Mouse (Mus musculus): ENCODE measurements around the gene Hsf5. TPM values are rescaled to one million over a fixed set of nuclear protein-coding genes. Genes with fewer than 3 reads are reported as not detected.

The Hsf5 gene
- total RNA-seq (2021) = 0.09 and 0.24 TPM in 2 replicates
- long read RNA-seq = 0 reads

GRCm38 (mm10) chr11:87616790-87617474 is at the start of gene Hsf5:
Hsf5 (plus strand) TSS chr11:87617164.
- no peak for DNase-seq

GRCm38 (mm10) chr11:87568255-87568953 is 48.6 kb upstream of the Hsf5 start, which contains the start of gene Sept4:
Sept4 (plus strand) TSS chr11:87568903.
- no peak for DNase-seq

- DNase-seq = no peak
Measured at GRCm38 (mm10) chr11:87570743-87571142, 46.2 kb upstream of the Hsf5 start.

GRCm38 (mm10) chr11:87571361-87571950 is 45.5 kb upstream of the Hsf5 start:
- DNase-seq = no peak

- DNase-seq = no peak
Measured at GRCm38 (mm10) chr11:87573751-87574150, 43.2 kb upstream of the Hsf5 start.

GRCm38 (mm10) chr11:87574520-87575180 is 42.3 kb upstream of the Hsf5 start:
- DNase-seq = no peak

- no peak for DNase-seq
Measured at GRCm38 (mm10) chr11:87577601-87578248, 39.2 kb upstream of the Hsf5 start.

GRCm38 (mm10) chr11:87578249-87578962 is 38.6 kb upstream of the Hsf5 start:
- DNase-seq = peak; percentile 82

- no peak for DNase-seq
Measured at GRCm38 (mm10) chr11:87578963-87579601, 37.9 kb upstream of the Hsf5 start.

- no peak for DNase-seq
Measured at GRCm38 (mm10) chr11:87579713-87580112, 37.3 kb upstream of the Hsf5 start.

- no peak for DNase-seq
Measured at GRCm38 (mm10) chr11:87580543-87581085, 36.4 kb upstream of the Hsf5 start.

- DNase-seq = no peak
Measured at GRCm38 (mm10) chr11:87581161-87581865, 35.7 kb upstream of the Hsf5 start.

- peak; percentile 48 for DNase-seq
Measured at GRCm38 (mm10) chr11:87581933-87582710, 34.8 kb upstream of the Hsf5 start.

- no peak for DNase-seq
Measured at GRCm38 (mm10) chr11:87583291-87584034, 33.5 kb upstream of the Hsf5 start.

GRCm38 (mm10) chr11:87584711-87585505 is 32.1 kb upstream of the Hsf5 start:
- no peak for DNase-seq

GRCm38 (mm10) chr11:87587211-87587874 is 29.6 kb upstream of the Hsf5 start:
- DNase-seq = no peak

GRCm38 (mm10) chr11:87589605-87590004 is 27.4 kb upstream of the Hsf5 start:
- no peak for DNase-seq
